Mouse (Mus musculus) kidney, embryonic 14.5 days (tissue): Measurements from ENCODE around the gene Pi4ka. TPM values are rescaled to one million over a fixed set of nuclear protein-coding genes. Genes with fewer than 3 reads are reported as not detected.

ENCODE experiments used
- ATAC-seq: fragments of 200-750 bp; cut with Nextera tagmentation; 2 replicates; pipeline ENCODE4 v1.8.0; 2017; ENCODE audit warnings: moderate number of reproducible peaks, mild to moderate bottlenecking, moderate TSS enrichment, moderate library complexity; ENCODE audit not compliant: low FRiP score, low TSS enrichment
- H3K27ac ChIP-seq: fragments of 300-500 bp; sonication (generic); 2 replicates; pipeline ENCODE4 v1.5.1; 2014; ENCODE audit warnings: low read depth, mild to moderate bottlenecking, low read length, moderate library complexity, mixed read lengths
- H3K27me3 ChIP-seq: fragments of 300-500 bp; sonication (generic); 2 replicates; pipeline ENCODE4 v1.6.1; 2014; ENCODE audit warnings: mild to moderate bottlenecking, low read length; ENCODE audit not compliant: control insufficient read depth, insufficient read depth
- H3K36me3 ChIP-seq: fragments of 300-500 bp; sonication (generic); 2 replicates; pipeline ENCODE4 v1.6.1; 2014; ENCODE audit warnings: low read length, mixed read lengths; ENCODE audit not compliant: control insufficient read depth, insufficient read depth
- H3K4me1 ChIP-seq: fragments of 300-500 bp; sonication (generic); 2 replicates; pipeline ENCODE4 v1.6.1; 2014; ENCODE audit warnings: low read length, mixed read lengths; ENCODE audit not compliant: control insufficient read depth, insufficient read depth
- H3K4me2 ChIP-seq: fragments of 300-500 bp; sonication (generic); replicated peaks from 2 replicates; pipeline ENCODE4 v1.6.1; 2014; ENCODE audit warnings: low read depth, mild to moderate bottlenecking, low read length
- H3K4me3 ChIP-seq: fragments of 300-500 bp; sonication (generic); 2 replicates; pipeline ENCODE4 v1.5.1; 2014; ENCODE audit warnings: mild to moderate bottlenecking, low read length
- H3K9ac ChIP-seq: fragments of 300-500 bp; sonication (generic); 2 replicates; pipeline ENCODE4 v1.6.1; 2014; ENCODE audit warnings: low read depth, mild to moderate bottlenecking, low read length, moderate library complexity
- H3K9me3 ChIP-seq: fragments of 300-500 bp; sonication (generic); 2 replicates; pipeline ENCODE4 v1.6.1; 2016; ENCODE audit warnings: low read length; ENCODE audit not compliant: control insufficient read depth
- WGBS: fragments of 180-500 bp; shearing (Covaris S2); extraction: QIAGEN DNeasy Blood & Tissue Kit; methylation state at CpG from one replicate; pipeline ENCODE4 v1.1.7; 2014; 5-methylcytosine and 5-hydroxymethylcytosine counted together
- polyA plus RNA-seq: library from polyadenylated mRNA; unstranded; fragments of >200 nt; fragmentation: Nextera tagmentation; extraction: Ambion mirVana; gene quantifications from 2 replicates; pipeline ENCODE4 v1.2.1, GENCODE M21; 2014

Pi4ka gene
- polyA plus RNA-seq, 1 experiment from 2014 or later: 41.1 TPM

- ATAC-seq: no peak
- Histone ChIP-seq H3K36me3 (peaks cover 14% of the 10 kb centered on the region; the same call in 1 of the 2 replicates), H3K9ac (no peak overlapping the region), H3K4me3 (no peak overlapping the region), H3K9me3 (no peaks in the 10 kb centered on the region), H3K27me3 (no peaks in the 10 kb centered on the region), H3K4me2 (no peak overlapping the region), H3K4me1 (no peaks in the 10 kb centered on the region), H3K27ac (no peak overlapping the region)
- WGBS: 94% methylated on average over 2 of the region's 2 CpGs
Measured at GRCm38 (mm10) chr16:17326064-17326463, 80.0 kb downstream of the Pi4ka start.

- Histone ChIP-seq H3K27ac (no peak overlapping the region), H3K4me2 (no peak overlapping the region), H3K9ac (no peak overlapping the region), H3K27me3 (no peaks in the 10 kb centered on the region), H3K4me3 (no peak overlapping the region), H3K9me3 (no peaks in the 10 kb centered on the region), H3K4me1 (no peaks in the 10 kb centered on the region), H3K36me3 (peaks cover 14% of the 10 kb centered on the region; the same call in 1 of the 2 replicates)
- no peak for ATAC-seq
- WGBS: 93% methylated on average over 5 of the region's 5 CpGs
Measured at GRCm38 (mm10) chr16:17324745-17325144, 81.4 kb downstream of the Pi4ka start.

GRCm38 (mm10) chr16:17321481-17321880, 84.6 kb downstream of the Pi4ka start:
- 65% methylated on average over 5 of the region's 5 CpGs for WGBS

GRCm38 (mm10) chr16:17316554-17316953, 89.6 kb downstream of the Pi4ka start:
- no peak overlapping the region for H3K4me2 ChIP-seq
- no peaks in the 10 kb centered on the region for H3K27me3 ChIP-seq
- no peak for ATAC-seq
- no peak overlapping the region for H3K27ac ChIP-seq
- peaks cover 40% of the 10 kb centered on the region for H3K36me3 ChIP-seq
- no peaks in the 10 kb centered on the region for H3K4me1 ChIP-seq
- WGBS: 91% methylated on average over 7 of the region's 7 CpGs
- no peak overlapping the region for H3K4me3 ChIP-seq
- H3K9me3 ChIP-seq: no peaks in the 10 kb centered on the region
- H3K9ac ChIP-seq: no peak overlapping the region

More at GRCm38 (mm10) chr16:17321481-17321880, 84.6 kb downstream of the Pi4ka start:
- Histone ChIP-seq H3K9me3 (no peaks in the 10 kb centered on the region), H3K9ac (no peak overlapping the region), H3K4me2 (no peak overlapping the region), H3K4me1 (no peaks in the 10 kb centered on the region), H3K27me3 (no peaks in the 10 kb centered on the region), H3K36me3 (peaks cover 32% of the 10 kb centered on the region), H3K27ac (no peak overlapping the region), H3K4me3 (no peak overlapping the region)
- ATAC-seq: no peak

GRCm38 (mm10) chr16:17312531-17312930, 93.6 kb downstream of the Pi4ka start:
- Histone ChIP-seq H3K4me1 (no peaks in the 10 kb centered on the region), H3K27me3 (no peaks in the 10 kb centered on the region), H3K9ac (no peak overlapping the region), H3K9me3 (no peaks in the 10 kb centered on the region), H3K4me2 (no peak overlapping the region), H3K36me3 (peaks cover 57% of the 10 kb centered on the region), H3K27ac (no peak overlapping the region), H3K4me3 (no peak overlapping the region)
- WGBS: 93% methylated on average over 5 of the region's 5 CpGs
- no peak for ATAC-seq

GRCm38 (mm10) chr16:17309036-17309435, 97.1 kb downstream of the Pi4ka start:
- WGBS: 88% methylated on average over 10 of the region's 10 CpGs
- no peak overlapping the region for H3K27ac ChIP-seq
- no peaks in the 10 kb centered on the region for H3K27me3 ChIP-seq
- H3K4me2 ChIP-seq: no peak overlapping the region
- no peak for ATAC-seq
- H3K4me3 ChIP-seq: no peak overlapping the region
- H3K36me3 ChIP-seq: peaks cover 52% of the 10 kb centered on the region
- no peak overlapping the region for H3K9ac ChIP-seq
- H3K4me1 ChIP-seq: no peaks in the 10 kb centered on the region
- H3K9me3 ChIP-seq: no peaks in the 10 kb centered on the region

GRCm38 (mm10) chr16:17307461-17307860, 98.7 kb downstream of the Pi4ka start:
- H3K4me3 ChIP-seq: no peak overlapping the region
- 88% methylated on average over 5 of the region's 5 CpGs for WGBS
- peaks cover 53% of the 10 kb centered on the region for H3K36me3 ChIP-seq
- no peaks in the 10 kb centered on the region for H3K9me3 ChIP-seq
- no peak overlapping the region for H3K27ac ChIP-seq
- no peaks in the 10 kb centered on the region for H3K4me1 ChIP-seq
- no peaks in the 10 kb centered on the region for H3K27me3 ChIP-seq
- no peak overlapping the region for H3K9ac ChIP-seq
- H3K4me2 ChIP-seq: no peak overlapping the region
- no peak for ATAC-seq

- Histone ChIP-seq H3K9me3 (no peaks in the 10 kb centered on the region), H3K27me3 (no peaks in the 10 kb centered on the region), H3K27ac (no peak overlapping the region), H3K4me3 (no peak overlapping the region), H3K4me1 (no peaks in the 10 kb centered on the region), H3K4me2 (no peak overlapping the region), H3K36me3 (peaks cover 58% of the 10 kb centered on the region), H3K9ac (no peak overlapping the region)
- no peak for ATAC-seq
- 82% methylated on average over 5 of the region's 5 CpGs for WGBS
Measured at GRCm38 (mm10) chr16:17303521-17304245, 102.4 kb downstream of the Pi4ka start.

- H3K27me3 ChIP-seq: no peaks in the 10 kb centered on the region
- no peak overlapping the region for H3K27ac ChIP-seq
- no peaks in the 10 kb centered on the region for H3K9me3 ChIP-seq
- peaks cover 62% of the 10 kb centered on the region for H3K36me3 ChIP-seq
- no peak for ATAC-seq
- no peak overlapping the region for H3K9ac ChIP-seq
- no peak overlapping the region for H3K4me3 ChIP-seq
- H3K4me1 ChIP-seq: no peaks in the 10 kb centered on the region
- no peak overlapping the region for H3K4me2 ChIP-seq
- 89% methylated on average over 3 of the region's 3 CpGs for WGBS
Measured at GRCm38 (mm10) chr16:17300818-17301217, 105.3 kb downstream of the Pi4ka start.
